Mouse (Mus musculus): ENCODE measurements around the gene 2900026A02Rik. TPM values are rescaled to one million over a fixed set of nuclear protein-coding genes. Genes with fewer than 3 reads are reported as not detected.

Gene 2900026A02Rik
- total RNA-seq, 2 experiments from 2014 or later: 22.3 to 23.0 TPM

DNA sequence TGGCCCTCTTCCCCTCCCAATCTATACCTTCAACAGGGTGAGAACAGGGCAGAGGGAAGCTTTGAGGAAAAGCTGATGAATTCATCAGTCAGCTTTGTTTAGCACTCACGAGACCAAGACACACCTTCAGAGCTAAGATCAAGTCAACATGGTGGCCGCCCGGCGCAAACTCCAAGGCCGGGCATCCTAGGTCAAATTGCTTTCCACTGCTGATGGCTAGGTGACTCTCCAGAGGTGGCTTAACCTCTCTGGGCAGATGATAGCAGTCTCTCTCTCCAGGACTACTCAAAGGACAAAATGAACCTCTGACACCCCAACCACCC lies 67.6 kb downstream of the 2900026A02Rik start:
- no peak for DNase-seq
- intact Hi-C loops (cut with DNase I): no loop called here

DNA sequence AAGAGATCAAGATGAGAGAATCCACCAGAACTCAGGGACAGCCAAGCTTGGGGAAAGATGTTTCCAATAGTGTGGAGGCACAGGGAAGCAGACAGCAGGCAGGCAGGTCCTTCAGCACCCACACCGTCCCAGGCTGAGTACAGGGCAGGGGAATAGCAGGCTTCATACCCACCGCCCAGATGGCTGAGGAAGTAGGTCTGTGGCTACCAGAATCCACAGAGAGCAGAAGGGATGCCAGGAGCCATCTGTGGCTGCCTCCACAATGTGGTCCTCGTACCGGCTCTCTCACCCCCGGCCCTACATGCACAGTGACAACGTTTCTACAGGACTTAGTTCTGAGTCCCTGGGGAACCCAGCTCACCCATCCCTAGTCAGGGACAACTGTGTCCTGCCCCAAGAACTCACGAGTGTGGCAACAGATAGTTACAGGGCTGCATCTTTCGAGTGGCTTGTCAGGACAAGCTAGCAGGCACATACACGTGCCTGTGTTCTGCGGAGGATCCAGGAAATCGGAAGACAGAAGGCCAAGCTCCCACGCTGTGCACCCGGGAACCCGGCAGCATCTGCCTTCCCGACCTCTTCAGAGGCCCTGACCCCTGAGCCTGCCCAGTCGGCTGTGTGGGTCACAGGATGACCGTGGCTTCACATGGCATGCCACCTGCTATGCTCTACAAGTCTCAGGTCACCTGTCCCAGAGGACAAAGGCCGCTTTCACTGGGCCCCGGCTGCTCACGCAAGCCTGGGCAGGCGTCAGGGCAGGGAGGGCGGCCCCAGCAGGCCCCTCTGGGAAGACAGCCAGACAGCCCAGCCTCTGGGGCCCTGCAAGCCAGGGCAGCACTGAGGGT lies 68.2 kb downstream of the 2900026A02Rik start:
- DNase-seq: no peak
- intact Hi-C loops (cut with DNase I): loop anchor here (1.0 kb wide), 1 partner anchor 51 kb away; no protein-coding TSS in a partner anchor

GRCm38 (mm10) chr5:113151554-113152103 lies 69.4 kb downstream of the 2900026A02Rik start:
- DNase-seq: peak in 1 of 2 experiments; percentile 33
- intact Hi-C loops (cut with DNase I): loop anchor here (1.0 kb wide), 1 partner anchor 49 kb away; no protein-coding TSS in a partner anchor

- DNase-seq: peak in 1 of 2 experiments; percentile 60
- intact Hi-C loops (cut with DNase I): no loop called here
Measured at GRCm38 (mm10) chr5:113150871-113151553, 70.0 kb downstream of the 2900026A02Rik start.

DNA sequence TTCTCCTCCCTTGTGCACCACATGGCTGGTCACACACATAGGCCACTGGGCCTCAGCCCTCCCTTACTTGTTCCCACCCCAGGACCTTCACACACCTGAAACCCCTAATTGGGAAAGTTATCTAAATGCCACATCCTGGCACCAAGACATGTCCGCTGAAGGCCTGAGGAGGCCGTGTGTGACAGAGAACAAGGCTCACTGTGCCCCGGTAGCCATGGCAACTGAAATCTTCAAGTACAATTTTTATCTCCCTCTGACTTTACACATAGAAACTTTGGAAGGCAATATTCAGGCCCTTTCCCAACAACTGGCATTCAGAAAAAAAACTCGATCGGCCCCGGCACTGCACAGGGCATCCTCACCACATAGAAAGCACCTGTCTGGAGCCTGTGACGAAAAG lies 72.0 kb downstream of the 2900026A02Rik start:
- DNase-seq: no peak
- intact Hi-C loops (cut with DNase I): no loop called here

DNA sequence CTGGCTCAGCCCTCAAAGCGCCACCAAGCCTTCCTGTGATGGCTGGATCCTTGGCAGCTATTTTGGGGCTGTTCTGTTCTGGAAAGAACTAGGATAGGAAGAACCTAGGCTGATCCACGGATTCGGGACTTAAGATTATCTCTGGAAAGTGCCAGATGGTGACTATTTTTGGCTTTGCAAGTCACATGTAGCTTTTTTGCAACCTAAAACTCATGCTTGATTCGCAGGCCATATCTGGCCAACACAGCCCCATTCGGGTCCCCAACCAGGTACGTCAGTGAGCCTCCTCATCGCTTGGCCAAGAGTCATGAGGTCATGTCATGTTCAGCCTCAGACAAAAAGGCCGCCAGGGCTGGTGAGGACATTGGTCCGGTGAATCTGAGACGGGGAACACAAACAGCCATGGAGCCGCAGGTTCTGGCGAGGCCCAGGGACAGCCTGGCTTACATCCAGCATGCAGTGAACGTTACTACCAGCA lies 73.0 kb downstream of the 2900026A02Rik start:
- intact Hi-C loops (cut with DNase I): no loop called here
- DNase-seq: no peak

DNA sequence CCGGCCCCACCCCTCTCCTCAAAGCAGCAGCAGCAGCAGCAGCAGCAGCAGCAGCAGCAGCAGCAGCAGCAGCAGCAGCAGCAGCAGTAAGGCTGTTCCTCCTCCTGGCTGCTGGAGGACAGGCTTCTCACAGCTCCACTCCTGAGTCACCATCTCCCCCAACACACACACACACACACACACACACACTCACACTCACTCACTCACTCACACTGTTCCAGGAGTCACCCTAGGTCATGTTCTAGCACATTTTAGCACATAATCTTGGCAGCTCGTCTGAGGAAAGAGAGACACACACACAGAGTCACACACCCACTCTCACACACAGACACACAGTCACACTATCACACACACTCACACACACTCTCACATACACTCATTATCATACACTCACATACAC lies 74.4 kb downstream of the 2900026A02Rik start:
- intact Hi-C loops (cut with DNase I): no loop called here
- DNase-seq: no peak

GRCm38 (mm10) chr5:113145171-113145570 lies 75.9 kb downstream of the 2900026A02Rik start:
- intact Hi-C loops (cut with DNase I): no loop called here

DNA sequence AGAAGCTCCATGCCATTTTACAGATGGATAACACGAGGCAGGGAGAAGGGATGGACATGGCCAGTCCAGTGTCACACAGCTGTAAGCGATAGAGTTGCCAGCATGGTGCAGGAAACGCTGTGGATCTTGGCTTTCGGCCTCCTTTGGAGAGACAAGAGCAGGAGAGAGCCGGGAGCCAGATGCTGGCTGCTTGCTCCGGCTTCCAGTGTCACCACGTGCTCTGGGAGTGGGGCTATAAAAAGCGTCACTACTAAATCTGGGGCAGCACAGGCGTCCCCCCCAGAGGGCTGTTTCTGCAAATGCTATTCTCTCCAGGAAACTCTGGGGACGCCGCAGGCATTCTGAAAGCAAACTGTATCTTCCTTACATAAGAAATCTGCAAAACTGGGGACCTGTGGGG lies 78.5 kb downstream of the 2900026A02Rik start:
- intact Hi-C loops (cut with DNase I): no loop called here

More at GRCm38 (mm10) chr5:113145171-113145570, 75.9 kb downstream of the 2900026A02Rik start:
- DNase-seq: no peak

GRCm38 (mm10) chr5:113142018-113142417 lies 79.0 kb downstream of the 2900026A02Rik start:
- intact Hi-C loops (cut with DNase I): no loop called here
- DNase-seq: no peak

More for the DNA sequence above, 78.5 kb downstream of the 2900026A02Rik start:
- peak; percentile 66 to 71 for DNase-seq

DNA sequence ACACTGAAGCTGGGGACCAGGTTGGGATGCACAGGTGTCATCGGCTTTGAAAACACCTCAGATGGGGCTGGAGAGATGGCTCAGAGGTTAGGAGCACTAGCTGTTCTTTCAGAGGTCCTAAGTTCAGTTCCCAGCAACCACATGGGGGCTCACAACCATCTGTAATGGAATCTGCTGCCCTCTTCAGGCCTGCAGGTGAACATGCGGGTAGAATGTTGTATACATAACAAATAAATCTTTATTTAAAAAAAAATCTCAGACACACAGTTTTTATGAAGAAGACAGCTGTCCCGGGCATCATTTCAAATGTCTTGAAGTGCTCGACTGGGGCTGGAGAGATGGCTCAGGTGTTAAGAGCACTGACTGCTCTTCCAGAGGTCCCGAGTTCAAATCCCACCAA lies 80.2 kb downstream of the 2900026A02Rik start:
- intact Hi-C loops (cut with DNase I): loop anchor here (2.0 kb wide), 1 partner anchor 14 kb away; no protein-coding TSS in a partner anchor
- DNase-seq: no peak

DNA sequence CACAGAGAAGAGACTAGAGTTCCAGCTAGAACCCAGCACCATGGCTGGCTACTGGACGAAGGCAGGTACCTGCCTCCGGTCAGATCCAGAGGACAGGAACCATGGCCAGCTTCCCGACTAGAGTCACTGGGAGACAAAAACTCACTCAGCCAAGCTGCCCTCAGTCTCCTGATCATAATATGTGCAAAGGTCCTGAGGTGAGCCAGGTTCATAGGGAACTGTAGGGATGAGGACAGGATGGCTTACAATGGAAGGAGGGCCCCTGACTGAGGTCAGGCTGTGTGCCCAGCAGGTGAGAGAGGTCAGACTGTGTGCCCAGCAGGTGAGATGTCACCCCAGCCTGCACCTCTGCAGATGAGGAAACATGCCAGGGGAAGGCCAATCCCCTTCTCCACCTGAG lies 81.0 kb downstream of the 2900026A02Rik start:
- intact Hi-C loops (cut with DNase I): loop anchor here (2.0 kb wide), 1 partner anchor 15 kb away; no protein-coding TSS in a partner anchor
- DNase-seq: no peak

DNA sequence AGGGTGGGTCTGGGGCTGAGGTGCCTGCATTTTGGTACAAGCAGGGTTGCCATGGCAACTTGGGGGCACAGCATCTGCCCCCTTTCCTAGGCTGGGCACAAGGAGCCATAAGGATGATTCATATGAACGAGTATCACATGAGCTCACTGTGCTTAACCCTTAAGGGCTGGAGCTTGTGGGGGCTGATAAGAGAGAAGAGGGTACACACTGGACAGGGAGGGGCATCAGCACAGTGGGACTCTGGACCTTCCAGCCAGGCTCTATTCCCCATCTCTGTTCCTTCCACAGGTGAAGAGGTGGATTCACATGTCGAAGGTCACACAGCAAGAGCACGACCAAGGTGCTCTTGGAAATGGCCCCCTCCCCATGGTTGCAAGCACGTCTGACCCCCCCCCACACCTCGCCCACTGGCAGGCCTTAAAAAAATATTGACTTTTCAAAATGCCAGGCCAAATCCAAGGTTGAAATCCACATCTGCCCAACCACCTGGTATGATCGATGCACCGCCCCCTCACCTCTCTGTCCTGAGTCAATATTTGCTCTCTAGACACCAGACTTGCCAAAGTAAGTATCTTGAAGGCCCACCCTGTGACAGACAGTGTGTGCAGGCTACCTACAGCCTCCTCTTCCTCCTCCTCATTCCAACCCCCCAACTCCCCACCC lies 81.8 kb downstream of the 2900026A02Rik start:
- DNase-seq: no peak
- intact Hi-C loops (cut with DNase I): loop anchor here (2.0 kb wide), 1 partner anchor 30 kb away; no protein-coding TSS in a partner anchor

- peak; percentile 58 to 62 for DNase-seq
- intact Hi-C loops (cut with DNase I): loop anchor here (2.0 kb wide), 1 partner anchor 30 kb away; no protein-coding TSS in a partner anchor
Measured at GRCm38 (mm10) chr5:113138319-113139063, 82.5 kb downstream of the 2900026A02Rik start.

DNA sequence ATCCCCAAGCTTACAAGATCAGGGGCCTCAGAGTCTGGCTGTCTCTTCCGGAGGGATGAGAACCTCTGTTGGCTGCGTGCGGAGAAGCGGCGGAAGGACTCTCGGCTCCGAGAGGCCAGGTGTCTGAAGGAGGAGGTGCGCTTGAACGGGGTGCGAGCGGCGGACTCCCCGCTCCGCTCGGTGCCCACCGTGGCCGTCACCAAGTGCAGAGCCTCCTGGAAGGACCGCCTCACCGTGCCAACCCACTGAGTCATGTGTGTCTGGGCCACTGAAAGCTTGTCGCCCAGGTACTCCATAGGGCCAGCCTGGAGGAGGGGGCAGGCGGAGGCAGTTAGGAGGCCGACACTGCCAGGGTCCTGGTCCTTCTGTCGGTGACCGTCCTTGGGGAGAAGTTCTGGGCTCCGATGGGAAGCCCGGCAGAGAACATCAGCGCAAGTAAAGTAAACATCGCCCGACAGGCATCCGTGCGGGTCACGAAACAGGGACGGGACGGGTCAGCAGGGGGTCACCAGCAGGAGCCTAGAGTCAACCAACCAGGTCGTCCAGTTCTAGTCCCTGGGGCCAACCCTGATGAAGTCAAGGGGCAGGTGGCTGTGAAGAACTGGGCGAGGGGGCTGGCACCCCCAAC lies 83.2 kb downstream of the 2900026A02Rik start:
- intact Hi-C loops (cut with DNase I): loop anchor here (2.0 kb wide), 1 partner anchor 29 kb away; no protein-coding TSS in a partner anchor
- peak in 1 of 2 experiments; percentile 31 for DNase-seq

DNA sequence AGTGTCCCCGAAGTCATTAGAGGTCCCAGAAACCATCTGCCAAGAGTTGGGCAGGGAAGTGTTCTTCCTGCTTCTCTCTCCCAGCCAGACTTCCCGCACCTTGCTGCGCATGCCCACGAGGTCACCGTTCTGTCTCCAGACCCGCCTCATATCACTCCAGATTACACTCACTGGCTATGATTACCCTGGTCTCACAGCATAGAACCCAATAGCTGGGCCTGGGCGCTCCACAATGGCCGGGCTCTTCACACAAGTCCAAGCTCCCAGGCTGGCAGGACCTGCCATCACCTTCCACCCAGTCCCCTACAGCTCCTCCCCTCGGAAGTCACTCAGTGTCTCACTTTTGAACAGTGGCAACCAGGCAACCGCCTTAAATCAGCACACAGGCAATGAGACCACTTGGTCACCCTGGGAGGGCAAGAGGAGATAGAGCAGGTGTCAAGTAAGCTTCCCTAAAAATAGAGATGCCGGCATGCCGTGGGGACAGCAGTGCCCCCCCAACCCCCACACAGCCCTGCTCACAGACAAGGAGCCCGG lies 84.0 kb downstream of the 2900026A02Rik start:
- peak in 1 of 2 experiments; percentile 40 for DNase-seq
- intact Hi-C loops (cut with DNase I): no loop called here

- DNase-seq: no peak
- intact Hi-C loops (cut with DNase I): no loop called here
Measured at GRCm38 (mm10) chr5:113135513-113135912, 85.5 kb downstream of the 2900026A02Rik start.
